Mouse (Mus musculus) 3T3-L1 (cell line): ENCODE data around the gene Wsb1.

Experiments used
- DNase-seq: peaks from one replicate; pipeline ENCODE4 v3.0.0-alpha.2; 2015; ENCODE audit warnings: low read depth, low spot score

Wsb1 gene

DNA sequence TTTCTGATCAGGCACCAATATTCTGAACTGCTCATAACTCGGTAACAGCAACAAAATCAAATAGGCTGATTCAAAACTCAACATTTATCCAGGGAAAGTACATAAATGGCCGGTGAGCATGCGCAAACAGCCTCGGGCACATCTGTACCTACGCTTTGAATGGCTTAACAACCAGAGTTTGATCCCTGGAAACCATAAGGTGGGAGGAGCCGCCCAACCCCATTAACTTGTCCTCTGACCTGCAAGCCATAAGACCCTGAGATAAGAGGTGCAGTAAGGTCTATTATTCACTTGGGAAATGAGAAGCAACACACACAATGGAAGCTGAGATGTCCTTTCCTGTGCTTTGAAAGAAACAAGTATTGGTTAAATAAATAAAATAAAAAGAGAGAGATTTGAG is 37.3 kb downstream of the Wsb1 start:
- DNase-seq: no peak

DNA sequence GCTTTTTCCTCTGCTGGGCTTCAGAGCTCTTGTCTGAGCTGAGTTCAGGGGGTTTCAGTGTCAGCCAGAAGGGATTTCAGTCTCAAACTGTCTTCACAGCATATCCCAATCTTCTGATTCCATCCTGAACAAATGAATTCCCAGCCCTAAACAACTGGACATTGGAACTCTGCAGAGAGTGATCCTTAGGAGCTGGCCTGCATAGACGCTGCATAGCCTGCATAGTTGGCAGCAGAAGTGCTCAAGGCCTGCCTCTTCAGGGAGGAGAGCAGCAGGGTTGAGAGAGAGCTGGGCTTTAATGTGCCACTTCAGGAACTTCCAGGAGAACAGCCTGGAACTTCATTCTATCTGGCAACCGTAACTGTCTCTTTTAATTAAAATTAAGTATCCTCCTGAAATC is 38.9 kb downstream of the Wsb1 start:
- DNase-seq: peak; percentile 15

DNA sequence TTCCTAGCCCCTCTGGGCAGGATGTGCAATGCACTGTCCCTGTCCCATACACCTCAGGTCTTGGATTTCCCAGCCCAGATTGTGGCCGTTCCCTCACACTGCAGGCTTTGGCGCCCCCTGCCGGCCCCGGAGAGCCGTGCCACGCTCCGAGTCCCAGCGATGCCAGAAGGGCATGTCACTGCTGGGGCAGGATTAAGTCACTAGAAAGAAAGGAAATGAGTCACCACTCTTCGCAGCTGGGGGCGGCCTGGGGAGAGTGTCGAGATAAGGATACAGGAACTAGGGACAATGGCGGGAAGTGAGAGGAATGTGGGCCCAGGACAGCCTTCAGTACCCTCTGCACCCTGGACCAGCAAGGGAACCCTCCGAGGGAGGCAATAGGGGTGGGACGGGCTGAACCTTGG is 40.5 kb downstream of the Wsb1 start:
- DNase-seq: peak; percentile 95

DNA sequence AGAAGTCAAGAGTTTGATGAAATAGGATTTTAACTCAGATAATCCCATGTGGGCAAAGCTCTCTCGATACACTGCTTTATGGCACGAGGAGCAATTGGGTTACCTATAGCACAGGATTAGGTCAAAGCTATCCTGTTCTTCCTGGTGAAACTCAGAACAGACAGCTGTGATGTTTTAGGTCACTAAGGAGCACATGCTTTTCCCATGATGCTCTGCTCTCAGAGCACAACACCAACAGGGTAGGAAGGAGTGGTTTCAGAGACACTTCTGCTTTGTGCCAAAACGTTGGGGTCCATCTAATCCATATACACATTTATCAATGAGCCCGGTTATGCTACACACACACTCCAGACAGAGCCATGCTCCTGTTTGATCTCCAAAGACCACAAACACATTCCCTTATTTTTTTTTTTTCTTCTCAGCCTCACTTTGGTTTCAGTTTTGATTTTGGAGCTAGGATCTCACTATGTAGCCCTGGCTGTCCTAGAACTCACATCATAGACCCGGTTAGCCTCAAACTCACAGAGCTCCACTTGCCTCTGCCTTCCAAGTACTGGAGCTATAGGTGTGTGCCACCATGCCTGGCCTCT is 44.5 kb downstream of the Wsb1 start:
- DNase-seq: no peak

DNA sequence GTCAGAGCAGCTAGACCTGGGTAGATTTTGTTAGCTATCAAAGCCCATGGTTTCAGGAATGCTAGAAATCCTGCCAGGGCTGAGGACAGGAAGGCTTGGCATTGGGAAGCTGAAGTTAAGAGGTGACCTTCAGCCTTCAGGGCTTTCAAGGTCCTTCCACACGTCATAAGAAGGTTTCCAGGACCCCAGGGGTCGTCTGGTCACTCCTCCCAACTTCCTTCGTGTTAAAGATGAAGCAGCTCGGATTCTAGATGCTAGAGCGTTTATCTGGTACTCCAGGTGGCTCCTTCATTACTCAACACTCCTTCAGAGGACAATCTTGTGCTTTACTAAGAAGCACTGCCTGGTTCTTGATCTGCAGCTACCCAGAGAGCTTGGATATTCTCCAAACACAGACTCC is 45.4 kb downstream of the Wsb1 start:
- DNase-seq: no peak

DNA sequence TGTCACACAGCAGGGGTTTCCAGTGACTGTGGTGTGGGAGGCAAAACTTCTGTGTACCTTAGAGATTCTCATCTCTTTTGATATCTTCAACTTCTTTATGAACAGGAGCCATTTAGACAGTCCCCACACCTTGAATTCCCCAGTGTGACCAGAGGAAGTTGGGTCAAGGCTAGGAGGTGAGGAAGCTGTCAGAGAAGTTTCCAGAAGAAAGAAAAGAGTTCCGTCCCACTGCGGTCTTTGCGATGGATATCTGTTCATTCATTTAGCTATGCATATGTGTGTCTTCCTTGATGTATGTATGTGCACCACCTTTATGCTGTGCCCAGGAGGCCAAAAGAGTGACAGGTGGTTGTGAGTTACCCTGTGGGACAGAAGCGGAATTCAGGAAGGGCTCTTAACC is 46.0 kb downstream of the Wsb1 start:
- no peak for DNase-seq

DNA sequence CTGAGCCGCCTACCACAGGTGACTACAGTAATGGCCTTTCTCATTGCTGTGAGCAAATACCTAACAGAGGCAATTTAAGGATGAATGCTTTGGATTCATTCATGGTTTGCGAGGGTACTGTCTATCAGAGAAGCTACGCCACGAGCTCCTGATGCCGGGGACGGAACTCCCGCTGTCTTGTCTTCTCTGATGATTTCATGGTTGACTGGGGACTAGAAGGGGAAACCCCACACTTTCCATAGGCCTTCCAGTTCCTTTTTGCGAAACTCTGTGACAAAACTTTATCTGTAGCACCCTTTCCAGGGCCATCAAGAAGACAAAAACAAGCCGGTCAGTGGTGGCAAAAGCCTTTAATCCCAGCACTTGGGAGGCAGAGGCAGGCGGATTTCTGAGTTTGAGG is 46.8 kb downstream of the Wsb1 start:
- no peak for DNase-seq

DNA sequence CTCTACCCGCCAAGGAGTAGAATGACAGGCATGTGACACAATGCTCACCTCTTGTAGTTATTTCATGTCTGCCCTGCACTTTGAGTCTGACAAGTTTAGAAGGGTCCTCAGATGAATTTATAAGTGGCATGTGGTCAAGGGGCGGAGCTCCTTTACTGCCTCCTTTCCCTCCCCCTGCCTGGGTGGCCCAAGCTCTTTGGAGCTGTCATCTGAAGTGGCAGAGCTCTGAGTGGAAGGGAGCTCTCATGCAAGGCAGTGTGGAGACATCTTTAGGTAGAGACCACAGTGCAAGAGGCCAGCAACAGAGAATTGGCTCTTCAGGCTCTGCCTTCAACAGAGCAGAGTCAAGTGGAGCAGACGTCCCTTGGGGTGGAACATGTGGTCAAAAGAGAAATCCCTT is 50.0 kb downstream of the Wsb1 start:
- DNase-seq: no peak

DNA sequence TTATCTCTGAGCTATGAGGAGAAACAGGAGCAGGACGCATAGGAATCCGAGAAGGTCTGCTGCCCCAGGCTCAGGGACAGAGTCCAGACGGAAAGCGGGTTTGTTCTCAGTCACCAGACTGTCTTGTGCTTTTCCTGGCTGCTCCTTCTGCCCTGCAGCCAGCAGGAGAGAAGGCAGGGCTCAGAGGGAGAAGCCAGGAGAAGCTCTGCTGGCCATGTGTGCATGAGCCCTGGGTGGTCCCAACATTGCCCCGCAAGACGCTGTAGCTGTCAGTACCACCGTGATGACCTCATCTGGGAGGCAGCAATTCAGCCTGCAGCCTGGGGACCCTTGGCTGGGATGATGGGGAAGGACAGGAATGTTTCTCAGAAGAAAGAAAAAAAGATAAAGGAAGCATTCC is 54.0 kb downstream of the Wsb1 start:
- DNase-seq: no peak

DNA sequence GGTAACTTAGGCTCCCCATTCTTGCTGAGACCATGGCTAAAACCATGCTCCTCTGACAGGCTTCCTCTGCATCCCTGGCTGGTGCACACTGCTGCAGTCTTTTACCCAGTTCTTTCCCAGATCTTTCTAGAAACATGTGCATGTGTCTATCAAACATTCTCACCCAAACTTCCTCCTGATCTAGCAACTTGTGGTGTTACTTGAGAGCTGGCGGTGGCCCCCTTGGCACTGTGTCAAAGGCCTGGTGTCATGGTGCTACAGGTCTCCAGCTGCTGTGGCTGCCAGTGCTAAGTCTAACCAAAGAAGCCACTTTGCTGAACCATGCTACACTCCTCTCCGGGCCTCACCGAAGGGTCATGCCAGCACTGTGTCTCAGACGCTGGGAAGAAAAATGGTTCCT is 55.9 kb downstream of the Wsb1 start:
- no peak for DNase-seq

DNA sequence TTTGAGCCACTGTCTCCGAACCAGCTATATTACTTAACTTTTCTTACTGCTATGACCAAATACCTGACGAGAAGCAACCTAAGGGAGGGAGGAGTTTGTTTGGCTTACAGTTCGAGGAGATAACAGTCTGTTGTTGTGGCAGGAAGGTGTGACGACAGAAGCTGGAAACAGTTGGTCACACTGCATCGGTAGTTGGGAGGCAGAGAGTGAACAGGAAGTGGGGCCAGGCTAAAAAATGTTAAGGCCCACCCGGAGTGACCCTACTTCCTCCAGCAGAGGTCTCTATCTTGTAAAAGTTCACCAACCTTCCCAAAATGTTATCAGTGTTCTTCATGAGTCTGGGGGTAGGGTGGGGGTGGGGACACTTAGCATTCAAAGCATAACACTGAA is 56.6 kb downstream of the Wsb1 start:
- DNase-seq: no peak

DNA sequence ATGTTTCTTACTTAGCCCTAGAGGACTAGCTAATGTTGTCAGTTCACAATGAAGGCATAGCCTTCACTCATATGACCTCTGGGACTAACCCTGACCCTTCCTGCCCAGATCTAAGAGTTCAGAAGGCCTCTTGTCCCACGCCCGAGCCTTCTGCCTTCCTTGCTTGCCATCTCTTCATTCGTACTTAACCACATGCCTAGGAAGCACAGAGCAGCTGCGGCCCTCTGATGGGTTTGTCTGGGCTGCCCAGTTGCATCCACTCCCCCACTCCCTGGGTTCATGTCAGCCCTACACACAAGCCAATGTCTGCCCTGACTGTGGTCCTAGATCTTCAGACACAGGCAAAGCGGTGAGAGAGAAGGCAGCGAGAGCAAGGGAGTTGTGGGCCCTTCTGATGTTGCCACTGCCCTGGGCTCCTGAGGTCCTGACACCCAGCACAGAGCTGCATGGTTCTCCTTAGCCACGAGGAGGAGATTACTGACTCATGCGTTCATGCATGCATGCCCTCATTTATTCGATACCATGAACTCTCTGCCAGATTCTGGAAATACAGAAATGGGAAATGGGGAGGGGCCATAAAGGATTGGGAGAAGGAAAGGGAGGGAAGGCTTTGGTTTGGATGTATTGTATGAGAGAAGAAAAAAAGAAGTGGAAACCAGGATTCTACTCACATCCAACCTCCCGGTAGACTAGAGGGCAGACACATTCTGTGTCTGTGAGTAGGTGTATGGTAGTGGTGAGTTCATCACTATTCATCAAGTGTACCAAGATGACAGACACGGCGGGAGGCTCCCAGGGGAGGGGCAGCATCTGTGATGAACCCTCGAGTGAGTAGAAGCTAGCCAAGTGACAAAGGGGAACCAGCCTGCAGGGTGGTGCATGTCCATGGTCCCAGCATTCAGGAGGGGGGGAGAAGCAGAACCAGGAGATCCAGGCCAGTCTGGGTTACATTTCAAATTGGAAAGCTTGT is 57.3 kb downstream of the Wsb1 start:
- peak; percentile 77 for DNase-seq

DNA sequence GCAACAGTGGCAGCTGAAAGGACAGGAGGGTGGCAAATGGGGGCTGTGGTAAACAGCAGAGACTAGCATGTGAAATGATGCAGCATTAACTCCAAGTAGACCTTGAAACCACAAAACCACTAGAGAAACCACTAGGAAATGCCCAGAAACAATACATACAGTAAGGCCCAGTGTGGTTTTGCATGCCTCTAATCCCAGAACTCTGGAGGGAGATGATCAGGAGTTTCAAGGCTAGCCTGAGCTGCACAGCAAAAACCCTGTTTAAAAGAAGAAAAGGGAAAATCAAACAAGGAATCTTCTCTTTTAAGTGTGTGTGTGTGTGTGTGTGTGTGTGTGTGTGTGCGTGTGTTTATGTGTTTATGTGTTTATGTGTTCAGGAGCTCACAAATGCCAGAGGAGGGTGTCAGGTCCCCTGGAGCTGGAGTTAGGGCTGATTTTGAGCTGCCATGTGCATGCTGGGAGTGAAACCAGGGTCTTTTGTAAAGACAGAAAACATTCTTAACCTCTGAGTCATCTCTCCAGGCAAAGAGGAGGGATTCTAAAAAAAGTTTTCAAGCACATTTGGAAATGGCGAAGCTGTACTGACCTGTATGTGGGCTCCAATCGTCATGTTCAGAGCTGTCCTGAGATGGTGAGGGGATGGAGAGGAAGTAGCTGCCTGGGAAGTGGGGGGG is 58.1 kb downstream of the Wsb1 start:
- peak; percentile 90 for DNase-seq

DNA sequence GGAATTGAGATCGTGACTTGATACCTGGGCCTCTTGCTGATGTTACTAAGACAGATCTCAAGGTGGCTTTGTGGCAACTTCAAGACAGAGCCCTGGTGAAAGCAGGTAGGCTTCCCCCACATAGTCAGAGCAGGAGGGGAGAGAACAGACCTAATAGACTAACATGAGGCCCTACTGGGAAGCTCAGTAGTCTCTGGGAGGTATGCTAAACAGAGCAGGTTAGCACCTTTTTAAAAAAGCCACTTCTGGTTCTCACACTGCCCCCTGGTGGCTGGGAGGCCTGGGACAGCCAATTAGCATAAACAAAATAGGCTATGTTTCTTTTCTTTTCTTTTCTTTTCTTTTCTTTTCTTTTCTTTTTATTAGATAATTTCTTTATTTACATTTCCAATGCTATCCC is 62.3 kb downstream of the Wsb1 start:
- DNase-seq: no peak

DNA sequence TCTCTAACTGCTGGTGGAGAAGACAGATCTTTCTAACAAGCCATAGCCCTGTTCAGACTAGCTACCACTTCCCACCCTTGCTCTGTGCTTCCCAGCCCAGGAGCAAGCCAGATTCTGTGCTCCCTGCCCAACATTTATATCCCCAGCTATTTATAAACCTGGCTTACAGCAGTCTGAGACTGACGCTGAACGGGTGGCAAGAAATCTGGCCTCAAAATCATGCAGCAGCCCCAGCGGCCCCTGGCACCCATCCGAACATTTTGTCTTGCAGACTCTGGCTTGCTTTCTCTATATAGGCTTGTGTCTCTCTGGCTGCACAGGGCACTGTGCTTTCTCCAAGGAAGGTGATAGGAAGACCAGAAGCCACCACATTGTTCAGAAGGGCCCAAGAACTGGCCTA is 63.3 kb downstream of the Wsb1 start:
- no peak for DNase-seq

DNA sequence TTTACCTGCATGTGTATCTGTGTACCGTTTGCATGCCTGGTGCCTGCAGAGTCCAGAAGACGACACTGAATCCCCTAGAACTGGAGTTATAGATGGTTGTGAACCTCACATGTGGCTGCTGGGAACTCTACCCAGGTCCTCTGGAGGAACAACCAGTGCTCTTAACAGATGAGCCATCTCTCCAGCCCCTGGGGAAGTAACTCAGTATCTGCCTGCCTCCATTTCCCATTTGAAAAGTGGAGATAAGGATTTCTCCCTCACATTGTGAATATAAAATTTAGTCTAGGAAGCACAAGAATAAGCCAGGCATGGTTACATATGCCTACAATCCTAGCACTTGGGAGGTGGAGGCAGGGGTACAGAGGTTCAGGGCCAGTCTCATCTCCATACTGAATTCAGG is 64.2 kb downstream of the Wsb1 start:
- DNase-seq: no peak
